In genomic region chr11:119524545-119524949, GRCm38 (mm10) we compare ENCODE assay signal across 8 mouse cellular contexts. TPM values are rescaled to one million over a fixed set of nuclear protein-coding genes. Genes with fewer than 3 reads are reported as not detected.
A peak's percentile ranks its signal among the peaks of the same experiment; 100 is the strongest.
DNase-seq lines count a peak whose midpoint lies in the region; ATAC-seq and TF ChIP-seq lines count a peak whose summit lies in the region.

No protein-coding gene starts in this region.

- H3K27me3 ChIP-seq in hindbrain, embryonic 14.5 days (ENCODE audit: control insufficient read depth, insufficient read depth, low read length), result no peaks in the 10 kb centered on the region
- H3K27me3 ChIP-seq in megakaryocyte, embryonic 14.5 days (replicated peaks), result peaks cover 75% of the 10 kb centered on the region

- H3K4me3 ChIP-seq in hindbrain, embryonic 14.5 days (replicated peaks; ENCODE audit: low read length), result peak overlapping the region; percentile 29
- peak overlapping the region; percentile 37 for H3K4me3 ChIP-seq in left cerebral cortex, adult 2 months
- H3K4me3 ChIP-seq in megakaryocyte, embryonic 14.5 days (replicated peaks), result peak overlapping the region; percentile 89

- H3K9me3 ChIP-seq in hindbrain, embryonic 14.5 days (ENCODE audit: control insufficient read depth, low read length), result no peaks in the 10 kb centered on the region
- peaks cover 10% of the 10 kb centered on the region; the same call in 1 of the 2 replicates for H3K9me3 ChIP-seq in megakaryocyte, embryonic 14.5 days

- peak; percentile 96 for DNase-seq in R1 (ENCODE audit: low read depth, low spot score)
- DNase-seq in cerebellum, postnatal 14 days, result peak; percentile 83 to 86
- peak; percentile 70 to 74 for DNase-seq in frontal cortex, postnatal 14 days (ENCODE audit: low spot score in 2 of 2)
- DNase-seq in hindbrain, embryonic 14.5 days (ENCODE audit: low spot score), result peak; percentile 90
- peak; percentile 72 to 82 for DNase-seq in left cerebral cortex, adult 2 months (ENCODE audit: extremely low spot score in 1 of 2, low spot score in 2 of 2)
- DNase-seq in right cerebral cortex, adult 18-20 months, result peak; percentile 84
- peak; percentile 48 to 83 for DNase-seq in urinary bladder, adult 18-20 months (ENCODE audit: low spot score in 2 of 2)

- no peak overlapping the region for H3K27ac ChIP-seq in hindbrain, embryonic 14.5 days
- no peak overlapping the region for H3K27ac ChIP-seq in left cerebral cortex, adult 2 months

- H3K36me3 ChIP-seq in hindbrain, embryonic 14.5 days (replicated peaks; ENCODE audit: control insufficient read depth, insufficient read depth), result no peaks in the 10 kb centered on the region
- H3K36me3 ChIP-seq in megakaryocyte, embryonic 14.5 days (replicated peaks; ENCODE audit: low read length), result no peaks in the 10 kb centered on the region

- H3K9ac ChIP-seq in hindbrain, embryonic 14.5 days, result peak overlapping the region; percentile 46; the same call in 1 of the 2 replicates

- H3K4me1 ChIP-seq in hindbrain, embryonic 14.5 days (replicated peaks; ENCODE audit: control insufficient read depth, insufficient read depth, low read length), result 0 out of 2 replicates have a peak, but pooled peaks cover 3% of the 10 kb centered on the region
- peaks cover 35% of the 10 kb centered on the region for H3K4me1 ChIP-seq in megakaryocyte, embryonic 14.5 days

- under 1% methylated on average over 33 of the region's 33 CpGs for WGBS in hindbrain, embryonic 14.5 days

- H3K4me2 ChIP-seq in hindbrain, embryonic 14.5 days (replicated peaks), result peak overlapping the region; percentile 56

- TF ChIP-seq CTCF in left cerebral cortex, adult 2 months (IDR thresholded peaks at IDR 0.05), result no peak

- intact Hi-C loops in left cerebral cortex, adult 2 months (cut with DNase I), result no loop called here

- peak; percentile 95 for ATAC-seq in hindbrain, embryonic 14.5 days (ENCODE audit: low FRiP score)

RNA-seq across cellular contexts. Expression of gene Nptx1, which starts 23.0 kb away (rescaled TPM):
- polyA plus RNA-seq in hindbrain, embryonic 14.5 days (2014; fragmentation: Nextera tagmentation; extraction: Ambion mirVana), result 17.4 and 20.5 TPM in 2 replicates
- total RNA-seq in left cerebral cortex, adult 2 months (2021), result 100 to 1,000 TPM; 247 to 272 TPM
- 0.62 TPM in 1 of 2 replicates, not detected in the other for polyA plus RNA-seq in megakaryocyte, embryonic 14.5 days (2012; ENCODE audit: insufficient read depth, low replicate concordance)

RNA-seq across cellular contexts. Expression of gene Endov, which starts 33.4 kb away (rescaled TPM):
- polyA plus RNA-seq in hindbrain, embryonic 14.5 days (2014; fragmentation: Nextera tagmentation; extraction: Ambion mirVana), result 11.4 and 15.9 TPM in 2 replicates
- 10 to 100 TPM; 31.3 to 35.3 TPM for total RNA-seq in left cerebral cortex, adult 2 months (2021)
- 8.7 and 10.0 TPM in 2 replicates for polyA plus RNA-seq in megakaryocyte, embryonic 14.5 days (2012; ENCODE audit: insufficient read depth, low replicate concordance)

Comparison
In these comparisons a context has a peak if more than half of its experiments do, and no peak if none do; other contexts are left out.
1. H3K4me3 ChIP-seq: peak in every context shown above with its lines; median percentile 89 in megakaryocyte, embryonic 14.5 days; 37 in left cerebral cortex, adult 2 months; 29 in hindbrain, embryonic 14.5 days.
2. RNA of gene Nptx1, which starts 23.0 kb away (polyA plus RNA-seq): 17.4 to 20.5 TPM in hindbrain, embryonic 14.5 days; 0.62 TPM in megakaryocyte, embryonic 14.5 days; every median in the first group is over 10 times any median in the second.
3. Peak in every context shown above with its lines, with median percentiles within 50 percentile points of each other: DNase-seq.